Mouse (Mus musculus) MEL (cell line): ENCODE data around the gene Gstm6.

Source experiments
- CHD2 ChIP-seq: IDR thresholded peaks from 2 replicates; pipeline ENCODE4 v1.6.1; 2011; ENCODE audit warnings: low read length, improper control_type of control experiment
- CTCF ChIP-seq, 3 experiments: IDR thresholded peaks in 2 of 3; conservative IDR thresholded peaks in 1 of 3; 2 replicates each; pipeline ENCODE4 v1.5.1; 2011 to 2012; ENCODE audit warnings: low read length in 3 of 3, low read depth in 2 of 3, mild to moderate bottlenecking in 2 of 3, improper control_type of control experiment in 1 of 3, inconsistent platforms in 1 of 3, mixed read lengths in 1 of 3, moderate library complexity in 1 of 3; ENCODE audit not compliant: control insufficient read depth in 1 of 3, insufficient read depth in 1 of 3, poor library complexity in 1 of 3, severe bottlenecking in 1 of 3
- GATA1 ChIP-seq: IDR thresholded peaks from 2 replicates; pipeline ENCODE4 v1.6.1; 2011; ENCODE audit warnings: low read depth, low read length, improper control_type of control experiment
- MAFK ChIP-seq: IDR thresholded peaks from 2 replicates; pipeline ENCODE4 v1.6.1; 2011; ENCODE audit warnings: low read depth, mild to moderate bottlenecking, low read length, improper control_type of control experiment, borderline replicate concordance
- POLR2A ChIP-seq, 2 experiments: IDR thresholded peaks; 2 replicates each; pipeline ENCODE4 v1.6.1; 2011 to 2012; ENCODE audit warnings: low read length in 2 of 2, mild to moderate bottlenecking in 2 of 2, control low read depth in 1 of 2, improper control_type of control experiment in 1 of 2, low read depth in 1 of 2, moderate library complexity in 1 of 2; ENCODE audit not compliant: control insufficient read depth in 1 of 2, insufficient read depth in 1 of 2, poor library complexity in 1 of 2
- TAL1 ChIP-seq: IDR thresholded peaks from 2 replicates; pipeline ENCODE4 v1.6.1; 2012; ENCODE audit warnings: mild to moderate bottlenecking, inconsistent platforms, low read length, moderate library complexity, mixed read lengths
- ZNF384 ChIP-seq: IDR thresholded peaks from 2 replicates; pipeline ENCODE4 v1.6.1; 2012; ENCODE audit warnings: low read depth, mild to moderate bottlenecking, inconsistent platforms, low read length, improper control_type of control experiment

DNA sequence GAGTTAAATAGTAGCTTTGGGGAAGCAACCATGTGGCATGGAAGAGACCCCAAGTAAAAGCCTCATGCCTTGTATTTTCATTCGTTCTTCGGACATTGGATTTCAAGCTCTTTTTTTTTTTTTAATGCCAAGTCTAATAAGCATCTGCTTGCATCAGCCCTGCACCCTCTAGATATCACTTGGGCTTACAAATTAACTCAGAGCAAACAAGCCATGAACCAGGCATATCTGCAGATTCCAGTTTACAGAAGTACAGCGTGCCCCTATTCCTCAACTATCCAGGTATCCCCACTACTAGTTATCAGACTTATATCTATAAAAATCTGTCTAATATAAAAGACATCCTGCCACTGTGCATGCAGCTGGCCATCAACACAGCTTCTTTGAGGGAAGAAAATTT, 28.5 kb upstream of the Gstm6 start:
- TF ChIP-seq POLR2A (IDR thresholded peaks at IDR 0.05; ENCODE audit: control insufficient read depth in 1 of 2, insufficient read depth in 1 of 2, low read depth in 1 of 2, low read length in 2 of 2, poor library complexity in 1 of 2) (no peak), MAFK (no peak), GATA1 (no peak), TAL1 (no peak), CTCF (IDR thresholded peaks at IDR 0.05 in 2 of 3, conservative IDR thresholded peaks at IDR 0.05 in 1 of 3; ENCODE audit: control insufficient read depth in 1 of 3, insufficient read depth in 1 of 3, low read depth in 2 of 3, low read length in 3 of 3, poor library complexity in 1 of 3, severe bottlenecking in 1 of 3) (no peak), CHD2 (no peak), ZNF384 (no peak)
